Mouse (Mus musculus) megakaryocyte, embryonic 14.5 days (primary cell): ENCODE measurements at regions not wholly inside any gene's neighbourhood (a gene's known extent, or its start where the extent isn't known, plus 50 kb on each side); places are given as distances from the start of the nearest gene placed in this dataset.

Experiments used
- FLI1 ChIP-seq: IDR thresholded peaks from 2 replicates; pipeline ENCODE4 v1.6.1; 2012; ENCODE audit warnings: low read length, inconsistent platforms, mixed read lengths
- GATA1 ChIP-seq: IDR thresholded peaks from 3 replicates; pipeline ENCODE4 v1.6.1; 2012; ENCODE audit warnings: mixed read lengths, low read length, inconsistent platforms, borderline replicate concordance

DNA sequence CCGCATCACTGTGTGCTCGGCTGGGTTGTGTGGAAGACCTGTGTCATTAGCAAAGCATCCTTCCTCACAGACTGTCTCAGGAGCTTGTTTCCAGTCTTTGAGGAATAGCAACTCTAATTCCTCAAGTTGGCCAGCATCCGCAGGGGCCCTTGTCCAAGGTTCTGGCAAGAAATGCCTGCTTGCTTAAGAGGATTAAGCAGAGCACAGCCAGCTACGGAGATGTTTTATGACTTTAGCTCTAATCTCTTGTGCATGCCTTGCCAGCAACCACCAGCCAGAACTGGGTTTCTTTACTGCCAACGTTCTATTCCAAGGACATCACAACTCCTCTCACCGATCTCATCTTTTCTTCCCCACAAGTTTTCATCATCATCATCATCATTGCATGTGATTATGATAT, 599.0 kb upstream of the Gm19410 start:
- TF ChIP-seq GATA1 (no peak), FLI1 (no peak)
